Mouse (Mus musculus) common myeloid progenitor, adult 5-6 weeks (primary cell): Measurements from ENCODE around the gene Olfr661. TPM values are rescaled to one million over a fixed set of nuclear protein-coding genes. Genes with fewer than 3 reads are reported as not detected.

ENCODE experiments used
- ATAC-seq: replicated peaks from 2 replicates; pipeline ENCODE4 v1.8.0; 2016; ENCODE audit warnings: low read depth, mild to moderate bottlenecking, moderate TSS enrichment, inconsistent platforms; ENCODE audit not compliant: poor library complexity, severe bottlenecking
- total RNA-seq: library from RNA; stranded (forward); fragments of 200-1000, 187-1606 nt; gene quantifications from 2 replicates; pipeline ENCODE4 v1.2.3, GENCODE M21; 2017

Olfr661 gene
- total RNA-seq, result not detected in 2 replicates

GRCm38 (mm10) chr7:104686201-104686600, at the start of gene Olfr661:
Olfr661 (plus strand) TSS chr7:104686501.
- no peak for ATAC-seq

GRCm38 (mm10) chr7:104646841-104647482, 39.3 kb upstream of the Olfr661 start, which contains the start of gene Olfr658:
Olfr658 (minus strand) TSS chr7:104647305.
- ATAC-seq, result peak; percentile 100

- ATAC-seq, result no peak
Measured at GRCm38 (mm10) chr7:104666453-104666852, 19.8 kb upstream of the Olfr661 start, which contains the start of gene Olfr659. Olfr659 (plus strand) TSS chr7:104666753.

Other genes with a start within 250 kb of the Olfr661 start
- 35.5 and 36.2 TPM in 2 replicates for gene Trim30a, start 221.3 kb upstream of the Olfr661 start, total RNA-seq
- gene Trim30d, start 178.7 kb upstream of the Olfr661 start, total RNA-seq, result 12.2 and 12.4 TPM in 2 replicates
- not detected in 2 replicates for gene Olfr651, start 136.4 kb upstream of the Olfr661 start, total RNA-seq
- gene Olfr652, start 125.6 kb upstream of the Olfr661 start, total RNA-seq, result not detected in 2 replicates
- gene Olfr653, start 109.2 kb upstream of the Olfr661 start, total RNA-seq, result not detected in 2 replicates
- not detected in 2 replicates for gene Olfr654, start 99.5 kb upstream of the Olfr661 start, total RNA-seq
- gene Olfr655, start 84.7 kb upstream of the Olfr661 start, total RNA-seq, result not detected in 2 replicates
- not detected in 2 replicates for gene Olfr656, start 72.5 kb upstream of the Olfr661 start, total RNA-seq
- gene Olfr657, start 61.7 kb upstream of the Olfr661 start, total RNA-seq, result not detected in 2 replicates
- gene Olfr658, start 39.2 kb upstream of the Olfr661 start, total RNA-seq, result 0.18 and 0.39 TPM in 2 replicates
- gene Olfr659, start 19.7 kb upstream of the Olfr661 start, total RNA-seq, result not detected in 2 replicates
- gene Usp17le, start 91.0 kb downstream of the Olfr661 start, total RNA-seq, result not detected in 2 replicates
- not detected in 2 replicates for gene Usp17lb, start 156.1 kb downstream of the Olfr661 start, total RNA-seq
- not detected in 2 replicates for gene Usp17la, start 170.5 kb downstream of the Olfr661 start, total RNA-seq
- gene Olfr665, start 191.5 kb downstream of the Olfr661 start, total RNA-seq, result not detected in 2 replicates
- not detected in 2 replicates for gene Olfr666, start 209.5 kb downstream of the Olfr661 start, total RNA-seq
- gene Olfr667, start 235.0 kb downstream of the Olfr661 start, total RNA-seq, result not detected in 2 replicates
- not detected in 2 replicates for gene Olfr668, start 241.6 kb downstream of the Olfr661 start, total RNA-seq
- not detected in 2 replicates for gene Olfr669, start 247.7 kb downstream of the Olfr661 start, total RNA-seq